Mouse (Mus musculus): ENCODE measurements around the gene Fzr1.

The Fzr1 gene

GRCm38 (mm10) chr10:81355533-81355932, 22.8 kb downstream of the Fzr1 start:
- in situ Hi-C loops (cut with MboI), result no loop called here

GRCm38 (mm10) chr10:81354738-81355477, 23.4 kb downstream of the Fzr1 start:
- in situ Hi-C loops (cut with MboI), result no loop called here

- in situ Hi-C loops (cut with MboI), result no loop called here
Measured at GRCm38 (mm10) chr10:81351678-81352291, 26.5 kb downstream of the Fzr1 start.

DNA sequence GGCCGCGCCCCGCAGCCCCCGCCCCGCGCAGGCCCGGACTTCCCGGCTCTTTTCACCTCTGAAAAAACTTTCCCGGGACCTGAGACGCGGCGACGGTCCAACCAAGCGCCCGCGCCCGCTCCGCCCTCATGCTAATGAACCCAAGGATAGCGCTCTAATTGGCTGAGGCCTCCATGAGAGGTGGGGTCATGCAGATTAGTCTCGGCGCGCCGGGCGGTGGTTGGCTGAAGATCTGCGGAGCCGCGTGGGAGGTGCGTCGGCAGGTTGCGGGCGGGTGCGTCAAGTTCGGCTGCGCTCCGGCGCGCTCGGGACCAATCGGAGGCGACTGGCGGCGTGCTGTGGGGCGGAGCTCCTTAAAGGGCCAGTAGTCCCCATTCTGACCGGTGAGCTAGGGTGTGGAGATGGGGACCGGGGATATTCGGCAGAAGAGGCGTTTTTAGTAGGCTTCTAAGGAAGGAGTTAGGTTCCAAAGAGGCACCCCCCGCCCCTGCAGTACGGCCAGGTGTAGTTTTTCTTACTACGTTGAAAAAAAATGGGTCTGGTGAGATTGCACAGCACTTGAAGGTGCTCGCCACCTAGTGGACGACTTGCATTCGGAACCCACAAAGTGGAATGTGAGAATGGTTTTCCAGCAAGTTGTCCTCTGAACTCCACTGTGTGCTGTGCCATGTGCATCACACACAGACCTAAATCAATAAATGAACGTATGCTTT, 27.8 kb downstream of the Fzr1 start, which contains the start of gene Hmg20b:
Gene Hmg20b (minus strand): TSS at position 130 of the 713 bp plus-strand sequence.
- in situ Hi-C loops (cut with MboI), result no loop called here

DNA sequence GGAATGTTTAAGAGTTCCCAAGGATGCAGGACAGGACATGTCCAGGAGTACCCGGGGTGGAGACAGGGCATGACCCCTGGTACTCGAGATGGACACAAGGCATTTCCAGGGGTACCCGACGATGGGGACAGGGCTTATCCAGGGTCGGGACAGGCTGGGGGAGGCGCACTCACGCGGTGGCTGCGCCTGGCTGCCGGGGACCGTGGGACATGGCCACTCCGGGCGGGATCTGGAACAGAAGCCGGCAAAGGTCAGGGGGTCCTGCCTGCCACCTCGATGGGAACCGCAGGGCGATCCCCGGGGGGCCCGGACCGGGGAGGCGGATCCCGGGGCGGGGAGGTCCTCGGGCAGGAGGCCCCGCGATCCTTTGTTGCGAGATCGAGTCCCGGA, 28.4 kb downstream of the Fzr1 start:
- in situ Hi-C loops (cut with MboI), result loop anchor here (10.0 kb wide), 1 partner anchor 55 kb away; the partner anchor contains the start of genes Pip5k1c and Tjp3

GRCm38 (mm10) chr10:81349146-81349545, 29.2 kb downstream of the Fzr1 start:
- in situ Hi-C loops (cut with MboI), result loop anchor here (10.0 kb wide), 1 partner anchor 54 kb away; the partner anchor contains the start of genes Pip5k1c and Tjp3

DNA sequence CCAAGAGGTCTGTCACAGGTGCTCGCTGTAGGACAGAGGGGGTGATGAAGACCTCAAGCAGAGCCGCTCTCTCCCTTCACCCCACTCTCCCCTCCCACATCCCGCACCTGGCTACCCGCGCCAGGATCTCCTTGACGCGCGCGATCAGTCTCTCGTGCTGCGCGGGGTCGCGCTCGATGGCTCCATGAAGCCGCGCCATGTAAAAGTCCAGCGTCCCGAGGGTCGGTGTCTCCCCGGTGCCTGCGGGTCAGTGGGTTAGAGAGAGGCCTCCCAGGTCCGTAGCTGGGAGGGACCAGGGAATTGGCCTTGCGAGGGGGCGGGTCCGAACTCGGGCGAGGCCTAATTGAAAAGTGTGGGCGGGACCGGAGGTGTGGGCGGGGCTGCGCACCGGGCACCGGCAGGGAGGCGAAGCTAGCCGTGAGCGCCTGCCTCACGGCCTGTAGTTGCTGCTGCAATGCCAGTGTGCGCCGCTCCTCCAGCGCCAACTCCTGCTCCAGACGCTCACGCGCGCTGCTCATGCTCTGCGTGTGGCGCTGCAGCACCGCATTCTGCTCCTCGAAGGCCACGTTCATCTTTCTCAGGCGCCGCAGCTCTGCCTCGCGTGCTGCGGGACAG, 31.8 kb downstream of the Fzr1 start:
- in situ Hi-C loops (cut with MboI), result loop anchor here (10.0 kb wide), 1 partner anchor 52 kb away; the partner anchor contains the start of genes Pip5k1c and Tjp3

DNA sequence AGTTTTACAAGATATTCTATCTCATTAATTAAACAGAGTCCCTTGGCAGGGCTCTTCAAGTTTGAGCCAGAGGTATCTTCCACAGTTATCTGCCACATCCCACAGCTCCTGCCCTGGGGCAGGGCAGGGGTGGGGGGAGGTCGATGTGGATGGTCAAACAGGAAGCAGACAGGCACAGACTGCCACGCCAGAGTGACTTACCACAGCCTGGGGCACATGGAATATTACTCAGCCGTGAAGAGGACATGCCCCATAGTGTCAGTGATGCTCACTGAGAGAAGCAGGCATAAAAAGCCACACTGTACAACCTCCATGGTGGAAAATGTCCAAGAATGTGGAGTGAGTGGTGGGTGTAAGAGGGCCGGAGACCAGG, 33.2 kb downstream of the Fzr1 start:
- in situ Hi-C loops (cut with MboI), result loop anchor here (10.0 kb wide), 1 partner anchor 50 kb away; the partner anchor contains the start of genes Pip5k1c and Tjp3

- in situ Hi-C loops (cut with MboI), result loop anchor here (10.0 kb wide), 1 partner anchor 50 kb away; the partner anchor contains the start of genes Pip5k1c and Tjp3
Measured at GRCm38 (mm10) chr10:81344421-81345161, 33.7 kb downstream of the Fzr1 start.

DNA sequence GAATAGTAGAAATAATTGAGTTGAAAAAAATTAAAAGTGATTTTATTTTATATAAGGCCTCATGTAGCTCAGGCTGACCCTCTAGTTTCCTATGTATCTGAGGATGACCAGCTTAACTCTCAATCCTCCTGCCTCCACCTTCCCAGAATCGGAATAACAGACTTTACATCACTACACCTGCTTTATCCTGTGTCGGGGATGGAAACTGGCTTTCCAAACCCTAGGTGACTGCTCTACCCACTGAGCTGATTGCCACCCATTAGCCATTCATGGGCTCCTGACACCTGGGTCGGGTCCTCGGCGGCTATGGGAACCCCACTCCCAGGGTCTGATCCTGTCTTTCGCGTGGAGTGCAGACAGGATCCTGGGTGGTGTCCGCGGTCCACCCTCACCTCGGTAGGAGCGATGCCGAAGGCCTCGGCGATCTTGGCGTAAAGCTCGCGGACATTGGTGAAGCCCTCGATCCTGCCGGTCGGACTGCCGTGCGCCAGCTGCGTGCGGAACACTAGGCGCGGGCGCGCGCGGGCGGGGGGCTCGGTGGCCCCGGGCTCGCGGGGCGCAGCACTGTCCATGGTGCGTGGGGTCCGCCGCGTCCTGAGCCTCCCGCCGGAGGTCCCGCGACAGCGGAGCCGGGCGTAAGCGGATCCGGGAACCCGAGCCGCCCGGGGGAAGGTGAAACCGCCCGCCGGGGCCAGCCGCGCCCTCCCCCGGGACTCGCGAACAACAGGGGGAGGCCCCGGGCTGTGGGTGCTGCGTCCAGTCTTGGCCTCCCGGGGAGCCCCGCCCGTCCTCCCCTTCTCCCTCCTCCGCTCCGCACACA, 35.4 kb downstream of the Fzr1 start, which contains the start of gene Gipc3:
Gene Gipc3 (minus strand): TSS at position 581 of the 820 bp plus-strand sequence.
- in situ Hi-C loops (cut with MboI), result loop anchor here (10.0 kb wide), 1 partner anchor 48 kb away; the partner anchor contains the start of genes Pip5k1c and Tjp3

- in situ Hi-C loops (cut with MboI), result loop anchor here (10.0 kb wide), 1 partner anchor 47 kb away; the partner anchor contains the start of genes Pip5k1c and Tjp3
Measured at GRCm38 (mm10) chr10:81341333-81341949, 36.9 kb downstream of the Fzr1 start.

DNA sequence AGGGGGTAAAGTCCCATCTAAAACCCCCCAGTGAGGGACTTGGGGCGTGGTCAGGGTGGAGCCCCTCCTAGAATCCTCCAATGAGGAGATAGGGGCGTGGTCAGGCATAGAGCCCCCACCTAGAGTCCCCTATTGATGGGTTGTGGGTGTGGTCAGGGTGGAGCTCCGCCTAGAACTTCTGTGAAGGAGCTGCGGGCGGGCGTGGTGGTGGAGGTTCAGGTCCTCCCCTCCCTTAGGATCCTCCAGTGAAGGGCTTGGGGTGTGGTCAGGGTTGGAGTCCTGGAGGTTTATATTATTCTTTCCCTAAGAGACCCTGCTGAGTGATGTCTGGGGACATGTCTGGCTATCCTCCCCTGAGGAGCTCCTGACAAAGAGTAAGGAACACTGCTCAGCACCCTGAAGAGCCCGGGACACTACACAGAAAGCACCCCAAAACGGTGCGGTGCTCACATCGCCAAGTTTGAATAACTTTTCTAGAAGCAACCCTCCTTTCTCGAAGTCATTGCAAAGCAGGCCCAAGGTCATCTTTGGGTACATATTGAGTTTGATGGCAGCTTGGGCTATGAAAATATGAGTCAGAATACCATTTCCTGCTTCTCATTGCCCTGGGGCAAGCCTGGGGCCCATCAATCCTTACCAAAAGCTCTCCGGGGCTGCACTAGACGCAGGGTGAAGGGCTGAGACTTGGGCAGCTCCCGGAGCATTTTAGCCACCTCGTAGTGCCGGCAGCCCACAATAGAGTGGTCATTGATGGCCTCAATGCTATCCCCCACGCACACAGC, 37.6 kb downstream of the Fzr1 start:
- in situ Hi-C loops (cut with MboI), result loop anchor here (10.0 kb wide), 1 partner anchor 46 kb away; the partner anchor contains the start of genes Pip5k1c and Tjp3

DNA sequence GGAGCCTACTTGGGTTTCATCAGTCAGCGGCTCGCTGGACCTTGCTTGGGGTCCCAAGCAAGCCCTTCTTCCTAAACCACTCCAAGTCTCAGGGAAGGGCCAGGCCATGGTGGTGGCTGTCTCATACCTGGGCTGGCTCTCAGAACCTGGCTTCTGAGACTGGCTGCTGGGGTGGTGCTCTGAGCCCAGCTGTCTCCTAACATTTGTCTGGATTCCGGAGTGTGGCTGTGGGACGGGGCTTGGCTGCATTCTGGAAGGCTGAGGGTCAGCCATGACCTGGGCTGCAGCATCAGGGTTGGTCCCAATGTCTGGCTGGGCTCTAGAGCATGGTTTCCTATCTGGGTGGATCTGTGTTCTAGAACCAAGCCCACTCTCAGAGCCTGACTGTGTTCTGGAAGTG, 41.8 kb downstream of the Fzr1 start:
- in situ Hi-C loops (cut with MboI), result no loop called here

DNA sequence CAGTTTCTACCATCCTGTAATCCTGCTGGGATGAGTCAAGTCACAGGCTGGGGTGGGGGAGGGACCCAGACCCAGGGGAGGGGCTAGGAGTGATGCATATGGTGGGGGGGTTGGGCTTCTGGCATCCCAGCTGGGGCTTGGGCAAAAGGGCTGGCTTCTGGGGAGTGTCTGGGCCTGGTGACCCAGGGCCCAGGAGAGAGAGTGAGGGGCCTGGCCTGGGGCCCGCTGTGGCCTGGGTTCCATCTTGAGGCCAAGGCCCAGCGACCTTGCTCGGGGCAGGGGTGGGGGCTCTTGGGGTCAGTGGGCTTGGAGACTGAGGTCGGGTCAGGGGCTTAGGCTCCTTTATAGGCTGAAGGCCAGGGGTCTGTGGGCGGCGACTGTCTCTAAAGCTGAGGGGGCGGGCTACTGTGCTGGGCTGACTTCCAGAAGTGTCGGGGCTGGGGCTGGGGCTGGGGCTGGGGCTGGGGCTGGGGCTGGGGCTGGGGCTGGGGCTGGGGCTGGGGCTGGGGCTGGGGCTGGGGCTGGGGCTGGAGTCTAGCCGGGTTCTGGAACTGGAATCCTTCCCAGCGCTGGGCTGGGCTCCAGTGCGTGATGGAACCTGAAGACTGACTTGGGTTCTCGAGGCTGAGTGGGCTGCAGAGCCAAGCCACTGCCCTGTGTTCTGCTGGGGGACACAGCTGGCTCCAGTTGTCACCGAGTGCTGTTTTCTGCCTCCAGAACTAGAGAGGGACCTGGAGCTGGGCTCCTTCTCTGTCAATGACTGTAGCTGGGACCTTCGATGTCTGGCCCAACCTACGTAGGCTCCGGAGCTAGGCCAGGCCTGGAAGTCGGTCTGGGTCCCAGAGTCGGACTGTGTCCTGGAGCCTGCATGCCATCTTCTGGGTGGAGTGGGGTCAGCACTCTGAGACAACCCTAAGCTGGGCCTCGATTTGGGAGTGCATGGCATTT, 42.6 kb downstream of the Fzr1 start:
- in situ Hi-C loops (cut with MboI), result no loop called here

DNA sequence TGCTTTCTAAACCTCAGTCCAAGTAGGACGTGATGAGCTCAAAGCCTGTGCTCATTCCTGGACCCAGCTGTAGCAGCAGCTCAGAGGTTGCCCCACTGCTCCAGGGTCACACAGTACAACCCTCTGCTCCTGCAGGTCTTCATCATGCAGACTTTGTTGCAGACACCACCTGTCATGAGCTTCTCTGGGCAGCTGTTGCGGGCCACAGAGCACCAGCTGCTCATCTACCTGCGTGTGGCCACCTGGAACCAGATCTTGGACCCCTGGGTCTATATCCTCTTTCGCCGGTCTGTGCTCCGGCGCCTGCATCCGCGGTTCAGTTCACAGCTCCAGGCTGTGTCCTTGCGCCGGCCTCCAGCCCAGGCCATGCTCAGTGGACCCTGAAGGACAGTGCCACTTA, 44.0 kb downstream of the Fzr1 start:
- in situ Hi-C loops (cut with MboI), result no loop called here

GRCm38 (mm10) chr10:81332277-81332676, 46.0 kb downstream of the Fzr1 start:
- in situ Hi-C loops (cut with MboI), result no loop called here

DNA sequence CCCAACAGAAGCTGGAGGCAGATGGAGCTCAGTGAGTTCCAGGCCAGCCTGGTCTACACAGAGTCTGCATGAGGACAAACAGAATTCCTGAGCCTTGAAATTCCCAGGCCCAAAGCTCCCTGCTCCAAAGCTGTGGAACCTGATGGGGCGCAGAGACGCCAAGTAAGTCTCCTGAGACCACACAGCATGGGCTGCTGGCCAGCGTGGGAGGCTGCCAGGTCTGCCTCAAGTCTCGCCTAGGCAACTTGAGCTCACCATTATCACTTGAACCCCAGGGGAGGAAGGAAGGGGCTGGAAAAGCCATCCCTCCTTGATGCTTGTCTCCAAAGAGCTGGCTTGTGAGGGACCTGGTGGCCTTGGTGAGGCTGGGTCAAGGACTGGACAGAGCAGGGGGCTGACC, 48.3 kb downstream of the Fzr1 start:
- in situ Hi-C loops (cut with MboI), result no loop called here
